Mouse (Mus musculus) heart, embryonic 13.5 days (tissue): ENCODE measurements around the gene Irf5. TPM values are rescaled to one million over a fixed set of nuclear protein-coding genes. Genes with fewer than 3 reads are reported as not detected.

Experiments
- ATAC-seq: fragments of 200-750 bp; cut with Nextera tagmentation; 2 replicates; pipeline ENCODE4 v1.8.0; 2017; ENCODE audit warnings: moderate TSS enrichment; ENCODE audit not compliant: insufficient number of reproducible peaks, low FRiP score, low TSS enrichment; ENCODE audit errors: extremely low read depth
- H3K27ac ChIP-seq: fragments of 300-500 bp; sonication (generic); replicated peaks from 2 replicates; pipeline ENCODE4 v1.5.1; 2015; ENCODE audit warnings: moderate library complexity, mild to moderate bottlenecking, inconsistent platforms
- H3K27me3 ChIP-seq: fragments of 300-500 bp; sonication (generic); replicated peaks from 2 replicates; pipeline ENCODE4 v1.6.1; 2015; ENCODE audit warnings: mild to moderate bottlenecking, inconsistent platforms
- H3K36me3 ChIP-seq: fragments of 300-500 bp; sonication (generic); 2 replicates; pipeline ENCODE4 v1.6.1; 2015; ENCODE audit warnings: mild to moderate bottlenecking, inconsistent platforms
- H3K4me1 ChIP-seq: fragments of 300-500 bp; sonication (generic); 2 replicates; pipeline ENCODE4 v1.6.1; 2015; ENCODE audit warnings: inconsistent platforms
- H3K4me2 ChIP-seq: fragments of 300-500 bp; sonication (generic); 2 replicates; pipeline ENCODE4 v1.6.1; 2015; ENCODE audit warnings: inconsistent platforms, mild to moderate bottlenecking, moderate library complexity
- H3K4me3 ChIP-seq: fragments of 300-500 bp; sonication (generic); 2 replicates; pipeline ENCODE4 v1.5.1; 2015; ENCODE audit warnings: moderate library complexity, mild to moderate bottlenecking, inconsistent platforms
- H3K9ac ChIP-seq: fragments of 300-500 bp; sonication (generic); 2 replicates; pipeline ENCODE4 v1.6.1; 2015; ENCODE audit warnings: inconsistent platforms, mild to moderate bottlenecking, moderate library complexity
- H3K9me3 ChIP-seq: fragments of 300-500 bp; sonication (generic); 2 replicates; pipeline ENCODE4 v1.6.1; 2016; ENCODE audit warnings: inconsistent platforms
- WGBS: fragments of 180-500 bp; shearing (Covaris S2); methylation state at CpG from one replicate; pipeline ENCODE4 v1.1.7; 2015; ENCODE audit warnings: mixed read lengths; 5-methylcytosine and 5-hydroxymethylcytosine counted together
- polyA plus RNA-seq: library from polyadenylated mRNA; unstranded; fragments of >200 nt; fragmentation: Nextera tagmentation; extraction: Ambion mirVana; gene quantifications from 2 replicates; pipeline ENCODE4 v1.2.1, GENCODE M21; 2015

The Irf5 gene
- polyA plus RNA-seq = 7.4 and 7.9 TPM in 2 replicates

GRCm38 (mm10) chr6:29526281-29527251 is at the start of gene Irf5:
TSS of gene Irf5 (plus strand) at chr6:29526625.
- Histone ChIP-seq H3K36me3 (no peaks in the 10 kb centered on the region), H3K4me2 (peak within 1 kb of the TSS; percentile 98), H3K4me1 (peaks cover 59% of the 10 kb centered on the region), H3K9ac (peak within 1 kb of the TSS; percentile 85), H3K27ac (no peak within 1 kb of the TSS), H3K27me3 (peaks cover 36% of the 10 kb centered on the region), H3K9me3 (no peaks in the 10 kb centered on the region), H3K4me3 (peak within 1 kb of the TSS; percentile 71)
- under 1% methylated on average over 83 of the region's 96 CpGs for WGBS
- ATAC-seq = no peak

- ATAC-seq = no peak
- Histone ChIP-seq H3K4me3 (no peak overlapping the region), H3K27ac (no peak overlapping the region), H3K9me3 (no peaks in the 10 kb centered on the region), H3K4me2 (no peak overlapping the region), H3K36me3 (no peaks in the 10 kb centered on the region), H3K27me3 (peaks cover 25% of the 10 kb centered on the region), H3K4me1 (peaks cover 6% of the 10 kb centered on the region), H3K9ac (no peak overlapping the region)
- WGBS = 95% methylated on average over 13 of the region's 13 CpGs
Observed at GRCm38 (mm10) chr6:29482691-29483090, 43.7 kb upstream of the Irf5 start.

- Histone ChIP-seq H3K27ac (no peak overlapping the region), H3K4me2 (peak overlapping the region; percentile 92), H3K4me3 (peak overlapping the region; percentile 54), H3K9ac (peak overlapping the region; percentile 80), H3K36me3 (no peaks in the 10 kb centered on the region), H3K27me3 (peaks cover 25% of the 10 kb centered on the region), H3K4me1 (peaks cover 6% of the 10 kb centered on the region), H3K9me3 (no peaks in the 10 kb centered on the region)
- peak; percentile 72 for ATAC-seq
- WGBS = 7% methylated on average over 26 of the region's 26 CpGs
Observed at GRCm38 (mm10) chr6:29484716-29485559, 41.5 kb upstream of the Irf5 start.

- ATAC-seq = no peak
- no peaks in the 10 kb centered on the region for H3K9me3 ChIP-seq
- no peak overlapping the region for H3K27ac ChIP-seq
- H3K4me2 ChIP-seq = no peak overlapping the region
- no peaks in the 10 kb centered on the region for H3K36me3 ChIP-seq
- H3K4me3 ChIP-seq = no peak overlapping the region
- H3K4me1 ChIP-seq = peaks cover 6% of the 10 kb centered on the region
- H3K27me3 ChIP-seq = peaks cover 25% of the 10 kb centered on the region
- no peak overlapping the region for H3K9ac ChIP-seq
- 57% methylated on average over 2 of the region's 2 CpGs for WGBS
Observed at GRCm38 (mm10) chr6:29485951-29486350, 40.5 kb upstream of the Irf5 start.

- H3K36me3 ChIP-seq = peaks cover 5% of the 10 kb centered on the region
- ATAC-seq = no peak
- no peak overlapping the region for H3K4me3 ChIP-seq
- WGBS = 65% methylated on average over 4 of the region's 4 CpGs
- H3K9ac ChIP-seq = no peak overlapping the region
- peaks cover 7% of the 10 kb centered on the region; the same call in 1 of the 2 replicates for H3K4me1 ChIP-seq
- H3K27me3 ChIP-seq = peaks cover 41% of the 10 kb centered on the region
- H3K27ac ChIP-seq = no peak overlapping the region
- H3K4me2 ChIP-seq = no peak overlapping the region
- no peaks in the 10 kb centered on the region for H3K9me3 ChIP-seq
Observed at GRCm38 (mm10) chr6:29494101-29494500, 32.3 kb upstream of the Irf5 start.

- peak overlapping the region; percentile 36 for H3K4me2 ChIP-seq
- no peak overlapping the region for H3K4me3 ChIP-seq
- H3K27ac ChIP-seq = no peak overlapping the region
- peaks cover 41% of the 10 kb centered on the region for H3K27me3 ChIP-seq
- 0 out of 2 replicates have a peak overlapping the region, but pooled peaks have one; percentile 10 for H3K9ac ChIP-seq
- H3K9me3 ChIP-seq = no peaks in the 10 kb centered on the region
- peaks cover 5% of the 10 kb centered on the region for H3K36me3 ChIP-seq
- no peak for ATAC-seq
- 26% methylated on average over 25 of the region's 25 CpGs for WGBS
- peaks cover 7% of the 10 kb centered on the region; the same call in 1 of the 2 replicates for H3K4me1 ChIP-seq
Observed at GRCm38 (mm10) chr6:29496270-29496669, 30.2 kb upstream of the Irf5 start.

GRCm38 (mm10) chr6:29497791-29498190 is 28.6 kb upstream of the Irf5 start:
- Histone ChIP-seq H3K9me3 (no peaks in the 10 kb centered on the region), H3K36me3 (peaks cover 5% of the 10 kb centered on the region), H3K4me2 (no peak overlapping the region), H3K4me3 (no peak overlapping the region), H3K4me1 (peaks cover 7% of the 10 kb centered on the region; the same call in 1 of the 2 replicates), H3K27me3 (peaks cover 37% of the 10 kb centered on the region), H3K9ac (no peak overlapping the region), H3K27ac (no peak overlapping the region)
- 47% methylated on average over 2 of the region's 2 CpGs for WGBS
- no peak for ATAC-seq

- Histone ChIP-seq H3K27ac (no peak overlapping the region), H3K27me3 (peaks cover 36% of the 10 kb centered on the region), H3K9me3 (no peaks in the 10 kb centered on the region), H3K36me3 (peaks cover 8% of the 10 kb centered on the region), H3K4me2 (no peak overlapping the region), H3K4me3 (no peak overlapping the region), H3K4me1 (peaks cover 7% of the 10 kb centered on the region; the same call in 1 of the 2 replicates), H3K9ac (no peak overlapping the region)
- no peak for ATAC-seq
- WGBS = 70% methylated on average over 7 of the region's 7 CpGs
Observed at GRCm38 (mm10) chr6:29500177-29500576, 26.2 kb upstream of the Irf5 start.

GRCm38 (mm10) chr6:29500810-29501209 is 25.6 kb upstream of the Irf5 start:
- no peak for ATAC-seq
- no peaks in the 10 kb centered on the region for H3K9me3 ChIP-seq
- peaks cover 30% of the 10 kb centered on the region for H3K27me3 ChIP-seq
- H3K4me1 ChIP-seq = peaks cover 5% of the 10 kb centered on the region
- H3K36me3 ChIP-seq = peaks cover 9% of the 10 kb centered on the region
- no peak overlapping the region for H3K4me2 ChIP-seq
- H3K4me3 ChIP-seq = no peak overlapping the region
- no peak overlapping the region for H3K9ac ChIP-seq
- 83% methylated on average over 6 of the region's 6 CpGs for WGBS
- no peak overlapping the region for H3K27ac ChIP-seq

- 77% methylated on average over 1 of the region's 1 CpGs for WGBS
- Histone ChIP-seq H3K4me1 (peaks cover 7% of the 10 kb centered on the region), H3K9me3 (no peaks in the 10 kb centered on the region), H3K4me2 (no peak overlapping the region), H3K9ac (no peak overlapping the region), H3K36me3 (peaks cover 8% of the 10 kb centered on the region; the same call in 1 of the 2 replicates), H3K4me3 (no peak overlapping the region), H3K27me3 (peaks cover 29% of the 10 kb centered on the region), H3K27ac (no peak overlapping the region)
- ATAC-seq = no peak
Observed at GRCm38 (mm10) chr6:29501599-29501998, 24.8 kb upstream of the Irf5 start.

GRCm38 (mm10) chr6:29505493-29505892 is 20.9 kb upstream of the Irf5 start:
- ATAC-seq = no peak
- Histone ChIP-seq H3K27me3 (peaks cover 11% of the 10 kb centered on the region), H3K9me3 (no peaks in the 10 kb centered on the region), H3K27ac (no peak overlapping the region), H3K4me1 (peaks cover 24% of the 10 kb centered on the region), H3K4me2 (no peak overlapping the region), H3K4me3 (no peak overlapping the region), H3K36me3 (0 out of 2 replicates have a peak, but pooled peaks cover 4% of the 10 kb centered on the region), H3K9ac (no peak overlapping the region)
- WGBS = 81% methylated on average over 5 of the region's 5 CpGs
